Mouse (Mus musculus): ENCODE measurements around the gene Ap5s1. TPM values are rescaled to one million over a fixed set of nuclear protein-coding genes. Genes with fewer than 3 reads are reported as not detected.

The Ap5s1 gene
- total RNA-seq (2021), result 10 to 100 TPM; 21.7 to 28.7 TPM
- long read RNA-seq, experiment 1, transcript Ap5s1-205 (2 exons, 868 nt), result major isoform, 19 of 31 reads
- long read RNA-seq, experiment 1, transcript Ap5s1-203 (3 exons, 1,521 nt), result minor isoform, 5 of 31 reads
- long read RNA-seq, experiment 1, partial matches to known transcripts, result 1 of 31 reads
- long read RNA-seq, experiment 1, other reads (novel, unspliced or antisense), result 5 of 31 reads
- long read RNA-seq, experiment 2, transcript Ap5s1-205 (2 exons, 868 nt), result major isoform, 8 of 15 reads
- long read RNA-seq, experiment 2, partial matches to known transcripts, result 1 of 15 reads
- long read RNA-seq, experiment 2, other reads (novel, unspliced or antisense), result 4 of 15 reads

DNA sequence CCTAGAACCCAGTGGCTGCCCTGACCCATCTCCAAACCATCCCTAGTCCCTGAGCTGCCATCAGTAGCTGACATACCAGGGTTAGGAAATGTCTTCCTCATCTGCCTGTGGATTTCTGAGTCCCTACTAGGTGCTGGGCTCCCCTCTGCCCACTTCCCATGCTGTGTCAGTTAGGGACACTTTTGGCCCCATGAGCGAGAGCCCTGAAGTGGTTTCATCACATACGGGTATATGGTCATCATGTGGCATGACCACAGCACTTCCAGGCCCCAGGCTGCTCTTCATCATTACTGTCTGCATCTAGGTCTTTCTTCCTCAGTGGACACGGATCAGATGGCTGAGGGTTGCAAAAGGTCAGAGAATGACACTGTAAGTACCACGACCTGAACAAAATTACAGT, at the start of gene Ap5s1:
TSS of gene Ap5s1 (plus strand) at position 301 of the 400 bp plus-strand sequence.
- no peak for TF ChIP-seq CTCF (IDR thresholded peaks at IDR 0.05)
- no peak within 1 kb of the TSS for H3K4me3 ChIP-seq
- DNase-seq (ENCODE audit: extremely low spot score in 1 of 2, low spot score in 2 of 2), result no peak
- no peak within 1 kb of the TSS for H3K27ac ChIP-seq
- intact Hi-C loops (cut with DNase I), result no loop called here

DNA sequence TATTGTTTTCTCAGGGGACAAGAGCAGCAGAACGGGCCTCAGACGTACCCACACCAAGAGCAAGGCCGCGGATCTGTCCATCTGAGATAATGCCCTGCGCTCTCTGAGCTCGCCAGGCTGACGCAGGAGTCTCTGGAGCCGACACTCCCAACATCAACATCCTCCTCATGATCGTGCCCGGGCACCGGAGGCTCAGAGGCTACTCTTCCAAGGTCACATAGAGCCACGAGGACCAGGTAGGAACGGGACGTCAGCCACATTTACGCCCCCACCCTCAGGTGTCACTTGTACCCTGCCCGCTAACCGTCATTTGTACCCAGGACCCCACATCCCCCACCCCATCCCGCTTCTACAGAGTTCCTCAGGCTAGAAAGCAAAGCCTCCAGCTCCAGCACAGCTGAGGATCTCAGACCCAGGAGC, 47.4 kb upstream of the Ap5s1 start:
- peak overlapping the region; percentile 72 for H3K4me3 ChIP-seq
- intact Hi-C loops (cut with DNase I), result no loop called here
- TF ChIP-seq CTCF (IDR thresholded peaks at IDR 0.05), result no peak
- peak overlapping the region; percentile 78 for H3K27ac ChIP-seq
- DNase-seq (ENCODE audit: extremely low spot score in 1 of 2, low spot score in 2 of 2), result peak in 1 of 2 experiments; percentile 35

DNA sequence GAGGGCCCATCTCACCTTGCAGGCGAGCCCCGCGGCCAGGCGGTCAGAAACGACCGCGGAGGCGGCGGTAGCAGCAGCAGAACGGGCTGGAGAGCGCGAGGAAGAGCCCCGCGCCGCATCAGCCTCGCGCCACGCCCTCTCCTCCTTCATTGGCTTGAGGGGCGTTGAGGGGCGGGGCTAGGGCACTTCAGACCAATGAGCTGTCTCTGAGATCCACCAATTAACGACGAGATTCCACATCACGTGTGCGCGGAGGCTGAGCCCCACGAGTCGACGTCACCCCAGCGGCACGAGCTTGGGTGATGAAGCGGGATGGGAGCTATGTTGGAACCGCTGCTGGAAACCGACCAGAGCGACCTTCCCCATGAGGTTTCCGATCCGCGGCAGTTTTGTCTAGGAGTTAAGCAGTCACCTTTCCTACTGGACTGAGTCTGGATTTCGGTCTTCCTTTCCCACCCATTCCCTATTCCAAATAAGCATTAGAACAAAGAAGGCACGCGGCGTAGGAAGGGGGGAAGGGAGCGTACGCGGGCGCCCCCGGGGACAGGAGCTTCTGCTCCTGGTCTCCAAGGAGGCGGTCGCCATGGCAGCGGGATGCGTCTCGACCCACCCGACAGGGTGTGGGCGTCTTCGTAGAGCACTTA, 46.8 kb upstream of the Ap5s1 start, which contains the start of gene 1700037H04Rik:
TSS of gene 1700037H04Rik (minus strand) at position 144 of the 644 bp plus-strand sequence.
- TF ChIP-seq CTCF (IDR thresholded peaks at IDR 0.05), result no peak
- intact Hi-C loops (cut with DNase I), result loop anchor here (1.0 to 5.0 kb wide), 4 partner anchors 65 to 118 kb away; partner anchors contain the start of genes Gfra4 and Pank2
- Histone ChIP-seq H3K27ac (peak within 1 kb of the TSS; percentile 90), H3K4me3 (peak within 1 kb of the TSS; percentile 72)
- DNase-seq (ENCODE audit: extremely low spot score in 1 of 2, low spot score in 2 of 2), result peak; percentile 92 to 95

DNA sequence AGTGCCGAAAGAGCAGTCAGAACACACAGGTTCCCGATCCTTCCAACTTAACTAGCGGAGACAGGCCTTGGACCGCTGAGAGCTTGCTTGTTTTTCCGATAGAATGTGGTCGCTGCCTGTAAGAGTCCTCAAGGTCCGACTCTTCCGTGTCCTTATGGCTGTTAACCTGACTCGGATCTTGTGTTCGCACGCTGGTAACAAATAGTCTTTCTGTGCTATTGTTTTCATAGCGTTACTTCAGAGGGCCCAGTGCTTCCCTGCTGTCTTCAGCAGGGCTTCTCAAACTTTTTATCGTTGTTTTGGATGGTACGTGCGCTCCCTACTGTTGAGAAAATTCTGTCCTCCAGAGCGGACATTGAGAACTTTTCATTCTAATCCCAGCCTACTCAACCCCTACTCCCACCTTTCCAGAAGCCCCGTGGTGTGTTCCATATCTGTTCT, 46.2 kb upstream of the Ap5s1 start:
- H3K4me3 ChIP-seq, result peak overlapping the region; percentile 72
- intact Hi-C loops (cut with DNase I), result loop anchor here (1.0 to 5.0 kb wide), 4 partner anchors 65 to 118 kb away; partner anchors contain the start of genes Gfra4 and Pank2
- TF ChIP-seq CTCF (IDR thresholded peaks at IDR 0.05), result peak; percentile 48
- peak in 1 of 2 experiments; percentile 25 for DNase-seq (ENCODE audit: extremely low spot score in 1 of 2, low spot score in 2 of 2)
- peak overlapping the region; percentile 90 for H3K27ac ChIP-seq

DNA sequence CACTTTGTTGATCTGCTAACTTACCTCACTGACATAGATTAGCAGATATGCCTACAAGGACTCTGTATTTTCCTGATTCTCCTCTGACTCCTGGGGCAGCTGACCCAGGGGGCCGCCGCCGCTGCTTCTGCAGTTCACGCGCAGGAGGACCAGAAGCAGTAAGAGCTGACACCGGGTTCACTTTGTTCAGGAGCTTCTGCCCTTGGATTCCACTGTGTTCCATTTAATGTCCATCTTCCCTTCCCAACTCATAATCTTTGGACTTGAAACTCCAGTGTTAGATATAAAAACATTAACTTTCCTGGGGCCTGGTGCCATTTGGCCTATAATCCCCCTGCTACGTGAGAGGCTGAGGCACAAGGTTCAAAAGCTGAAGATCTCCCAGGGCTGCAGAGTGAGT, 43.0 kb upstream of the Ap5s1 start:
- intact Hi-C loops (cut with DNase I), result loop anchor here (5.0 kb wide), 3 partner anchors 98 to 122 kb away; partner anchors contain the start of genes Gfra4 and Pank2
- no peak overlapping the region for H3K27ac ChIP-seq
- no peak overlapping the region for H3K4me3 ChIP-seq
- no peak for DNase-seq (ENCODE audit: extremely low spot score in 1 of 2, low spot score in 2 of 2)
- TF ChIP-seq CTCF (IDR thresholded peaks at IDR 0.05), result no peak

DNA sequence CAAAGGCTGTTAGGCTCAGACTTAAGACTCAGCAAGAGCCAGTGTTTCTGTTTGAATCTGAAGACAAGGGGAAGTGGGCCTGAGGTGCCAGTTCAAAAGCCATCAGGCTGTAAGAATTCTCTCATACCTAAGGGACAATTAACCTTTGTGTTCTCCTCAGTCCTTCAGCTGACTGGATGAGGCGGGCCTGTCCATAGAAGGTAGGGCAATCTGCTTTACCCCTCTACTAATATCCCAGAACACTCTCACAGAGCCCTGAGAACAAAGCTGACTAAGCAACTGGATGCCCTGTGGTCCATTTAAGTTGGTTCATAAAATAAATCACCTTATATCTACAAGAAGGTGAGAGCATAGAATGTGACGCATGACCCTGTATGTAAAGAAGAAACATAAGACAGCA, 40.7 kb upstream of the Ap5s1 start:
- H3K4me3 ChIP-seq, result no peak overlapping the region
- intact Hi-C loops (cut with DNase I), result no loop called here
- H3K27ac ChIP-seq, result no peak overlapping the region
- DNase-seq (ENCODE audit: extremely low spot score in 1 of 2, low spot score in 2 of 2), result no peak
- TF ChIP-seq CTCF (IDR thresholded peaks at IDR 0.05), result no peak

DNA sequence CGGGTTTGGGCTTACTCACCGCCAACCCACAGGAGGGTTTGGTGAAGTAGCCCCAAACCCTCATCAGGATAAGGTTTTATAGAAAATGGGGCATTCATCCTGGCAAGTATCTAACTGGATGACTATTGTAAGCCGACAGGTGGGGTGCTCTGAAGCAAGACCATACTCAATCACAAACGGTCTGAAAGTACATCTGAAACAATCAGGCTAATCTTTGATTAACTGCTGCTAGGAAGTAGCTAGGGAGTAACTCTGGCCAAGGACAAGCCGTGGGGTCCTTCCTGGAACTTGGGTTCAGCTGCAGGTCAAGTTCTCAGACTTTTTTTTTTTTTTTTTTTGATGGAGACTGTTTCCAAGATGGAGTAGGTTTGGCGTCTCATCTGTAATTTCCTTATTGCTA, 38.9 kb upstream of the Ap5s1 start:
- intact Hi-C loops (cut with DNase I), result no loop called here
- Histone ChIP-seq H3K4me3 (no peak overlapping the region), H3K27ac (no peak overlapping the region)
- no peak for TF ChIP-seq CTCF (IDR thresholded peaks at IDR 0.05)
- no peak for DNase-seq (ENCODE audit: extremely low spot score in 1 of 2, low spot score in 2 of 2)

DNA sequence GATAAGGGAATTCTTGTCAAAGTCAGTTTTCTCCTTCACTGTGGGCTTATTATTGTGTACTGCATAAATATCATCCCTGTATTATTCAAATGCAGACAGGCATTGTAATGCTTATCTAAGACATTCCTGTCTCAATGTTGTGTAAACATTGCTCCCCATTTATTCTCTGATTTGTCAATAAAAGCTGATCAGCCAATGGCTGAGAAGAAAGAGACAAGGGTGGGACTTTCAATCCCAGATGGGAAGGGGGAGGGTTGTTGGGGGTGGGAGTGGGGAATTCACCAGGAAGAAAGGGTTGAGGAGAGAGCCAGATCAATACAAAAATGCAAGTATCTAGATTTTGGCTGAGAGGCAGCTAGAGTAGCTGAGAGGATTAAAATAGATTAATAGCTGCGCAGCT, 38.0 kb upstream of the Ap5s1 start:
- H3K27ac ChIP-seq, result no peak overlapping the region
- H3K4me3 ChIP-seq, result no peak overlapping the region
- intact Hi-C loops (cut with DNase I), result no loop called here
- DNase-seq (ENCODE audit: extremely low spot score in 1 of 2, low spot score in 2 of 2), result no peak
- TF ChIP-seq CTCF (IDR thresholded peaks at IDR 0.05), result no peak

DNA sequence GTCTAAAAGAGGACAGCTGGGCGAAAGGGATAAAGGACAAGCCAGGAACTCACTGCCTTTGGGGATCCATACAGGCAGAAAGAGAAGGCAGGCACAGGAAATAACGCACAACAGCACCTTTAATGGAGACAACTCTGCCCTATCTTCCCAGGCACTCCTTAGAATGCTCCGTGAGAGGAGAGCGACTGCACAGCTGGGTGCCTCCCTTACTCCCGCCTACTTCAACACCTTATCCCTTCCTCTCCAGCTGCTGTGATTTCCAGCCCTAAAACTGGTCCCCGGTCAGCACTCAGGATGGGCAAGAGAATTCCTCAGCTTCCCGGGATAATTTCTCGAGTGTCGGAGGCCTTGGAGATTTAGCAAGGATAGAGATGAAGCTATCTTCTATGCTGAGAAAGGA, 35.9 kb upstream of the Ap5s1 start:
- intact Hi-C loops (cut with DNase I), result no loop called here
- no peak for TF ChIP-seq CTCF (IDR thresholded peaks at IDR 0.05)
- Histone ChIP-seq H3K27ac (peak overlapping the region; percentile 61), H3K4me3 (peak overlapping the region; percentile 32)
- no peak for DNase-seq (ENCODE audit: extremely low spot score in 1 of 2, low spot score in 2 of 2)

DNA sequence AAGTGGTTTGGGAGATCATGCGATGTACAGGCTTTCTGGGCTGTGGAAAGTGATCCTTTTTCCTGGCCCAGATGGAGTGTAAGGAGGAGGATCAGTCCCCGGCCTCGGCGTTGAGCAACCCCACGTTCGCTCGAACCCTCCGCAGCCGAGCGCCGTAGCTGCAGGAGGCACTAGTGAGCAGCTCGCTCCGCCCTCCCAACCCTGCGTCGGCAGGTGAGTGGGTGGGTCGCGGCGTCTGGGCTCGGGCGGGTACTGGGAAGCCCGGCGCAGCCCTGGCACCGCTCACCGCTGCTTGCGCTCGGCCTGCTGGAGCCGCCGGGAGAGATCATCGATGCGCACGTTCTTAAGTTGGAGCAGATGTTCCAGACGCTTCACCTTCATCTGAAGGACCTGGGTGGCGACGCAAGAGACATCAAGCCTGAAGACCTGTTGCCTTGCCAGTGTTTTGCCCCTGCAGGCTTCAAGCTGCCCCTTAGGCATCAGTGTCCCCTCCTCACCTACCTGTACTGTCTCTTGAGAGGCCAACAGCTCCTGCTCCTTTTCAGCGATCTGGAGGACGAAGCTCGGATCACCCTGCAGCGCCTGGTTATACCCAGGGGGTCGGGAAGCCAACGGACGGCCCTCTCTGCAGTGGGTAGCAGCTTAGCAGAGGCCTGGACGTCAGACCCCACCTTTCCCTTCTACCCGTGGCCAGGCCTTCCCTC, 35.3 kb upstream of the Ap5s1 start:
- H3K27ac ChIP-seq, result peak overlapping the region; percentile 61
- peak overlapping the region; percentile 32 for H3K4me3 ChIP-seq
- peak; percentile 43 for TF ChIP-seq CTCF (IDR thresholded peaks at IDR 0.05)
- peak; percentile 78 to 79 for DNase-seq (ENCODE audit: extremely low spot score in 1 of 2, low spot score in 2 of 2)
- intact Hi-C loops (cut with DNase I), result no loop called here

DNA sequence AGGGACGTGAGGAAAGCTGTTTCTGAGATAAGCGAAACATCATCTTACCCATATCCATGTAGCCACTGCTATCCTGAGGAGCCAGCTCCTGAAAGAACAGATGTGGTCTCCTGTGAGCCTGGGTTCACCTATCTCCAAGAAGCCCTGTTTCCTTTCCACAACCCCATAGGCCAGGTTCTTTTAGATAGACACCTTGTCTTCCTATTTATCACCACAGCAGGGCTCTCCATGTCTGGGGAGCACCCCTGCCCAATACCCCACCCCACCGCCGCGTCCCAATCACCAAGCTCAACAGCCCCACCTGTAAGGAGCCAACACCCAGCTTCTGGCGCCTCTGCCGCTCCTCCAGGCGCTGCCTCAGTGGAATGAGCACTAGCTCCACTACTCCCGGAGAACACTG, 34.6 kb upstream of the Ap5s1 start:
- no peak overlapping the region for H3K4me3 ChIP-seq
- no peak for DNase-seq (ENCODE audit: extremely low spot score in 1 of 2, low spot score in 2 of 2)
- no peak overlapping the region for H3K27ac ChIP-seq
- TF ChIP-seq CTCF (IDR thresholded peaks at IDR 0.05), result no peak
- intact Hi-C loops (cut with DNase I), result no loop called here

Measured in left cerebral cortex, adult 2 months (tissue).